Mouse (Mus musculus) liver, embryonic 12.5 days (tissue): Measurements from ENCODE around the gene Olfr141. TPM values are rescaled to one million over a fixed set of nuclear protein-coding genes. Genes with fewer than 3 reads are reported as not detected.

Source experiments
- ATAC-seq: fragments of 200-750 bp; cut with Nextera tagmentation; 2 replicates; pipeline ENCODE4 v1.8.0; 2017; ENCODE audit warnings: moderate number of reproducible peaks, mild to moderate bottlenecking, moderate library complexity
- H3K27ac ChIP-seq: fragments of 300-500 bp; sonication (generic); 2 replicates; pipeline ENCODE4 v1.5.1; 2016; ENCODE audit warnings: mild to moderate bottlenecking
- H3K27me3 ChIP-seq: fragments of 300-500 bp; sonication (generic); replicated peaks from 2 replicates; pipeline ENCODE4 v1.6.1; 2016; ENCODE audit warnings: mild to moderate bottlenecking, moderate library complexity
- H3K36me3 ChIP-seq: fragments of 300-500 bp; sonication (generic); 2 replicates; pipeline ENCODE4 v1.6.1; 2016; ENCODE audit warnings: mild to moderate bottlenecking, moderate library complexity
- H3K4me1 ChIP-seq: fragments of 300-500 bp; sonication (generic); 2 replicates; pipeline ENCODE4 v1.6.1; 2016
- H3K4me2 ChIP-seq: fragments of 300-500 bp; sonication (generic); 2 replicates; pipeline ENCODE4 v1.6.1; 2016; ENCODE audit warnings: mild to moderate bottlenecking, moderate library complexity
- H3K4me3 ChIP-seq: fragments of 300-500 bp; sonication (generic); 2 replicates; pipeline ENCODE4 v1.5.1; 2016; ENCODE audit warnings: mild to moderate bottlenecking, moderate library complexity
- H3K9ac ChIP-seq: fragments of 300-500 bp; sonication (generic); 2 replicates; pipeline ENCODE4 v1.6.1; 2016; ENCODE audit warnings: mild to moderate bottlenecking, moderate library complexity
- H3K9me3 ChIP-seq: fragments of 300-500 bp; sonication (generic); replicated peaks from 2 replicates; pipeline ENCODE4 v1.6.1; 2016; ENCODE audit warnings: mild to moderate bottlenecking, moderate library complexity
- WGBS: fragments of 180-500 bp; shearing (Covaris S2); methylation state at CpG from one replicate; pipeline ENCODE4 v1.1.7; 2016; ENCODE audit not compliant: insufficient replicate concordance; 5-methylcytosine and 5-hydroxymethylcytosine counted together
- polyA plus RNA-seq: library from polyadenylated mRNA; unstranded; fragments of >200 nt; fragmentation: Nextera tagmentation; extraction: Ambion mirVana; gene quantifications from 2 replicates; pipeline ENCODE4 v1.2.1, GENCODE M21; 2016

The Olfr141 gene
- not detected in 2 replicates for polyA plus RNA-seq

DNA sequence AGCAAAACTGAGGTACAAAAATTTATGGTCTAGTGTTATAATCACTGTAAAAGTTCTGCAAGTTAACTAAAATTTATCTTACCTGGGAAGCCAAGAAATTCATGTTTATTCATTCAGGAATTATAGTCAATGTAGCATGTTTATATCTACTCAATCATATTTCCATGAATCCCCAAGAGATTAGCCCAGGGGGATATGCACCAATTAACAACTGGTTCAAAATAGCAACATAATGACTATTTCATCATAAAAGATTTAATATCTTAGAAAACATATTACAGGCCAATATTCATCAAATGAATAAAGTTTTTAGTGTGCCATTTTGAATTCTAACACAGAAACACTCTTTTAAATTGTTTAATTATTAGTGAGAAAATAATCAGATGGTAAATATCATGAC lies at the start of gene Olfr141:
TSS of gene Olfr141 (minus strand) at position 101 of the 400 bp plus-strand sequence.
- Histone ChIP-seq H3K27ac (no peak within 1 kb of the TSS), H3K4me2 (no peak within 1 kb of the TSS), H3K4me3 (no peak within 1 kb of the TSS), H3K27me3 (no peaks in the 10 kb centered on the region), H3K36me3 (no peaks in the 10 kb centered on the region), H3K9ac (no peak within 1 kb of the TSS), H3K4me1 (no peaks in the 10 kb centered on the region), H3K9me3 (no peaks in the 10 kb centered on the region)
- ATAC-seq = no peak

DNA sequence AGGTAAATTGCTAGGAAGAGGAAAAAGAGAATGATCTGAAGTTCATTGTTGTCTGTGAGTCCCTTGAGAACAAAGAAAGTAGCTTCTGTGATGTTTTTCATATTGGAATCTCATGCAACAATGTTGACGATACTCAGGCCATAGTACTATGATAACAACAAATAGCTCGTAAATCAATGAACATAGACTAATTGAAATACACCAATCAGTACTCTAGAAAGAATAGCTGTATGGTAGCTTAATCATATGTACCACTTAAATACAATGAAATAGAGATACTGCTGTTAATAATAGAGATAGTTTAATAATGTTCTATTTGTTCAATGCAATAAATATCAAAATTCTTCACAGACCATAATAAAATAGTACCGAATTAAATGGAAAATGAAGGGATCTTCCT lies 41.8 kb upstream of the Olfr141 start, which contains the start of gene Olfr1095:
TSS of gene Olfr1095 (minus strand) at position 101 of the 400 bp plus-strand sequence.
- H3K9ac ChIP-seq = no peak within 1 kb of the TSS
- no peak within 1 kb of the TSS for H3K4me3 ChIP-seq
- H3K9me3 ChIP-seq = no peaks in the 10 kb centered on the region
- 75% methylated on average over 3 of the region's 3 CpGs for WGBS
- H3K4me1 ChIP-seq = no peaks in the 10 kb centered on the region
- no peak for ATAC-seq
- H3K4me2 ChIP-seq = no peak within 1 kb of the TSS
- H3K27me3 ChIP-seq = no peaks in the 10 kb centered on the region
- no peaks in the 10 kb centered on the region for H3K36me3 ChIP-seq
- H3K27ac ChIP-seq = no peak within 1 kb of the TSS

DNA sequence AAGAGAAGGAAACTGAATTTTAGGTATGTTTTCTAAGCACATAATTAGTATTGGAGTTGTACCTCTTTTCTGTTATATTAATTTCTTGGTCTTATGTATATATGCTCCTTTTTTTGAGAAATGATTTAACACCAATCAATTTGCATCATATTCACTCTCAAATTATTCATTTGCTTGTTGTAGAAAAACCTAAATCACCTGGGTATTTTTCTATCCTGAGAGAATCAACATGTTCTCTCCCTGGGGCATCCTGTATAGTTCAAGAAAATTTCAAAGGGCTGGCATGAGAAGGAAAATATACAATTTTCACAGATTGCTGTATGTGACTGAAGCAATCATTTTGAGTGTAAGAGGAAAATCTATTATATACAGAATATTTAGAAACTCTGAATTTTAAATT lies 14.5 kb upstream of the Olfr141 start, which contains the start of gene Olfr1094:
TSS of gene Olfr1094 (plus strand) at position 301 of the 400 bp plus-strand sequence.
- no peak within 1 kb of the TSS for H3K4me3 ChIP-seq

DNA sequence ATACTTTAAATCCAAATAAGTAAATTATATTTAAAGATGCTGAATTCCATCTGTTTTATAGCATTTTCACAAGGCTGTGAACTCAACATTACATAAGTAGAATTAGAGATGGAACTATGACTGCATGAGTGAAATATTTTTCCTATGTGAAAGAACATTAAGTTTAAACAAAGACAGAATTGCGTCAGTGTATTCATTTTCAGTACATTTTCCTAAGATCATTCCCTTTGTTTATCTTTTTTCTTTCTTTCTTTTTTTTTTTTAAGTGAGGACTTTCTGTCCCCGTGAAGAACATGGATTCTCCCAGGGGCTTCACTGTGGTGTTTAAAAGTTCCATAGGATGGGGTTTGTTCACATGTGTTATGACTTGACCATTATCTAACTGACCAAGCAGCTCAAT lies 27.6 kb downstream of the Olfr141 start, which contains the start of gene Olfr1093:
TSS of gene Olfr1093 (plus strand) at position 301 of the 400 bp plus-strand sequence.
- H3K27ac ChIP-seq = no peak within 1 kb of the TSS
- H3K36me3 ChIP-seq = no peaks in the 10 kb centered on the region
- no peaks in the 10 kb centered on the region for H3K4me1 ChIP-seq
- no peaks in the 10 kb centered on the region for H3K9me3 ChIP-seq
- WGBS = 61% methylated on average over 2 of the region's 2 CpGs
- H3K4me2 ChIP-seq = no peak within 1 kb of the TSS
- no peak within 1 kb of the TSS for H3K9ac ChIP-seq
- ATAC-seq = no peak
- no peaks in the 10 kb centered on the region for H3K27me3 ChIP-seq
- no peak within 1 kb of the TSS for H3K4me3 ChIP-seq

More for the DNA sequence above, 14.5 kb upstream of the Olfr141 start, which contains the start of gene Olfr1094:
- Histone ChIP-seq H3K4me2 (no peak within 1 kb of the TSS), H3K4me1 (no peaks in the 10 kb centered on the region), H3K27ac (no peak within 1 kb of the TSS), H3K9ac (no peak within 1 kb of the TSS), H3K36me3 (no peaks in the 10 kb centered on the region), H3K27me3 (no peaks in the 10 kb centered on the region), H3K9me3 (no peaks in the 10 kb centered on the region)
- no peak for ATAC-seq

DNA sequence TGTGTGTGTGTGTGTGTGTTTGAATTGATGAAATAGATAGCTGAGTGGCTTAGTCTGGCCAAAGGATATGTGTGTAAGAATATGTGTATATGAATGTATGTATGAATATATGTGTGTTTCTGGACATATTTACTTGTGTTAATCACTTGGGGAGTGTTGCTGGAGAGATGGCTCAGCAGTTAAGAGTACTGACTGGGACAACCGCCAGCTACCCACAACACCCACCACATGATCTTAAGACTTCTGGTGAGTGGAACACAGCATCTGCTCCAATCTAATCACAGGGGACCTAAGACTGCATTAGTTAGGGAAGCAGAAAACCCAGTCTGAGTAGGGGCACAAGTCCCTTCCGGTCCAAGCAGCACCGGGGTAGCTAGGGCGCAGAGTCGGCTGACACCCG lies 48.8 kb downstream of the Olfr141 start:
- H3K27me3 ChIP-seq = no peaks in the 10 kb centered on the region
- WGBS = 87% methylated on average over 6 of the region's 6 CpGs
- H3K27ac ChIP-seq = no peak overlapping the region
- no peaks in the 10 kb centered on the region for H3K4me1 ChIP-seq
- no peak overlapping the region for H3K9ac ChIP-seq
- no peak overlapping the region for H3K4me3 ChIP-seq
- no peaks in the 10 kb centered on the region for H3K36me3 ChIP-seq
- H3K9me3 ChIP-seq = no peaks in the 10 kb centered on the region
- ATAC-seq = no peak
- H3K4me2 ChIP-seq = no peak overlapping the region

DNA sequence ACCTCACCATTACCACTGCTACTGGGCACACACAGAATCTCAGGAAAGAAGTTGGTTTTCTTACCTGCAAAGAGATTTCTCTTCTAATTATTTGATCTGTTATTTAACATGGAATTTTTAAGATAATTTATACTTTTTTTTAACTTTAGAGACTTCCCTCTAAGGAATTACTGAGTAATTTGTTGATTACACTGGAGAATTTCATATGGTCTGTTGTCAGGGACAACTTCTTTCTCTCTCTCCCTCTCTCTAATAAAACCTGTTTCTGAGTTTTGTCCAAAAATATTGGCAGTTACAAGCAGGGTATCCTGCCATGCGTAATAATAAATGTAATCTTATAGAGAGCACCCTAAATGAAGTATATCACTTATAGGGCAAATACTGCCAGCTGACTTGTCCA lies 50.9 kb downstream of the Olfr141 start, which contains the start of gene Olfr1090:
TSS of gene Olfr1090 (minus strand) at position 101 of the 400 bp plus-strand sequence.
- H3K9me3 ChIP-seq = no peaks in the 10 kb centered on the region
- WGBS = 66% methylated on average over 1 of the region's 1 CpGs
- H3K27ac ChIP-seq = no peak within 1 kb of the TSS
- no peaks in the 10 kb centered on the region for H3K4me1 ChIP-seq
- ATAC-seq = no peak
- H3K36me3 ChIP-seq = no peaks in the 10 kb centered on the region
- no peak within 1 kb of the TSS for H3K4me3 ChIP-seq
- H3K4me2 ChIP-seq = no peak within 1 kb of the TSS
- H3K9ac ChIP-seq = no peak within 1 kb of the TSS
- no peaks in the 10 kb centered on the region for H3K27me3 ChIP-seq

Other genes starting within 250 kb of the Olfr141 start
- not detected in 2 replicates for gene Olfr1082, start 211.1 kb downstream of the Olfr141 start, polyA plus RNA-seq
- not detected in 2 replicates for gene Olfr1084, start 170.3 kb downstream of the Olfr141 start, polyA plus RNA-seq
- gene Olfr1085, start 148.0 kb downstream of the Olfr141 start, polyA plus RNA-seq = not detected in 2 replicates
- gene Olfr1086, start 129.9 kb downstream of the Olfr141 start, polyA plus RNA-seq = not detected in 2 replicates
- not detected in 2 replicates for gene Olfr1087, start 111.6 kb downstream of the Olfr141 start, polyA plus RNA-seq
- gene Olfr1089, start 76.3 kb downstream of the Olfr141 start, polyA plus RNA-seq = not detected in 2 replicates
- gene Olfr1090, start 51.0 kb downstream of the Olfr141 start, polyA plus RNA-seq = not detected in 2 replicates
- not detected in 2 replicates for gene Olfr1093, start 27.5 kb downstream of the Olfr141 start, polyA plus RNA-seq
- gene Olfr1094, start 14.6 kb upstream of the Olfr141 start, polyA plus RNA-seq = not detected in 2 replicates
- gene Olfr1095, start 41.7 kb upstream of the Olfr141 start, polyA plus RNA-seq = not detected in 2 replicates
- not detected in 2 replicates for gene Gm13723, start 64.8 kb upstream of the Olfr141 start, polyA plus RNA-seq
- gene Olfr1097, start 82.2 kb upstream of the Olfr141 start, polyA plus RNA-seq = not detected in 2 replicates
- gene Olfr1098, start 114.5 kb upstream of the Olfr141 start, polyA plus RNA-seq = not detected in 2 replicates
- gene Olfr1099, start 150.7 kb upstream of the Olfr141 start, polyA plus RNA-seq = not detected in 2 replicates
- not detected in 2 replicates for gene Olfr1100, start 169.9 kb upstream of the Olfr141 start, polyA plus RNA-seq
- not detected in 2 replicates for gene Olfr1101, start 181.2 kb upstream of the Olfr141 start, polyA plus RNA-seq
- gene Olfr1102, start 188.4 kb upstream of the Olfr141 start, polyA plus RNA-seq = not detected in 2 replicates
- not detected in 2 replicates for gene Olfr1104, start 217.1 kb upstream of the Olfr141 start, polyA plus RNA-seq
- gene Olfr1105, start 226.5 kb upstream of the Olfr141 start, polyA plus RNA-seq = not detected in 2 replicates
- gene Olfr1106, start 242.3 kb upstream of the Olfr141 start, polyA plus RNA-seq = not detected in 2 replicates